Mouse (Mus musculus) urinary bladder, postnatal 4 days (tissue): ENCODE measurements around the gene Atraid.

Experiments used
- DNase-seq, 2 experiments: peaks; one replicate each; pipeline ENCODE4 v3.0.0; 2021 to 2022; ENCODE audit warnings: low spot score in 2 of 2

The Atraid gene

DNA sequence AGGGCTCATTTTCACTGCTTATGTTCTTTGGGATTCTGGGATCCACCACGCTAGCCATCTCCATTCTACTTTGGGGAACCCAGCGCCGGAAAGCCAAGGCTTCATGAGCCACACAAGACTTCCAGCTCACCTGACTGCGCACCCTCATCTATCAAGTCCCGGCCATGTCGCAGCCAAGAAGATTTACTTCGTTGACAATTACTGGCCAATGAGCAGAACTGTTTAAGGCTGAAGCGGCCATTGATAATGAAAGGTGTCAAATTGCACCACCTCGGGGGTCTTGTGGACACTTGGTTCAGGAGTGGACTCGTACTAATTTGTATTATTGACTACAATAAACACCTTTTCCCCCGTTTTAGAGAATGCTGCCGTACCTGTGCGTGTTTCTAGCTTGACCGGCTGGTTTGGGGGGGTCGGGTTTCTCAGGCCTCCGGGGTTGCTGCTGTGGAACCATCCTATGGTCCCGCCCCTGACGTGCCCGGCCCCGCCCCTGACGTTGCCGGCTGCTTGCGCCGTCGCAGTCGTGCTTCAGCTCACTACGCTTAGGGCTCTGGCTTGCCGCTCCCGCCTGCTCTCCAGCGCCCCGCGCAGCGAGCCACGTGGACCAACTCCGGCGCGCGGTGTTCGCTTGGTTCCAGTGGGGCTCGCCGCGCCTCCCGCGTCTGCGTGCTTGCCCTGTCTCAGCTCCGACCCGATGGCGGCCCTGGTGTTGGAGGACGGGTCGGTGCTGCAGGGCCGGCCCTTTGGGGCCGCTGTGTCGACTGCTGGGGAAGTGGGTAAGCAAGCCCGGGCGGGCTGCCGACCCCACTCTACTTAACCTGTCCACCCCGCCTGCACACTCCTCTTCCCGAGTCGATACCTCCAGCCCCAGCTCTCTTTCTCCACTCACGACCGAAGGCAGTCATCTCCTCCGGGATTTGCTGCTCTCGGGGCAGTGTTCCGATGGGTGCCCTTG is 6.4 kb downstream of the Atraid start, which contains the start of gene Cad:
Gene Cad (plus strand): TSS at position 520 of the 955 bp plus-strand sequence.
- DNase-seq = peak; percentile 92 to 95

DNA sequence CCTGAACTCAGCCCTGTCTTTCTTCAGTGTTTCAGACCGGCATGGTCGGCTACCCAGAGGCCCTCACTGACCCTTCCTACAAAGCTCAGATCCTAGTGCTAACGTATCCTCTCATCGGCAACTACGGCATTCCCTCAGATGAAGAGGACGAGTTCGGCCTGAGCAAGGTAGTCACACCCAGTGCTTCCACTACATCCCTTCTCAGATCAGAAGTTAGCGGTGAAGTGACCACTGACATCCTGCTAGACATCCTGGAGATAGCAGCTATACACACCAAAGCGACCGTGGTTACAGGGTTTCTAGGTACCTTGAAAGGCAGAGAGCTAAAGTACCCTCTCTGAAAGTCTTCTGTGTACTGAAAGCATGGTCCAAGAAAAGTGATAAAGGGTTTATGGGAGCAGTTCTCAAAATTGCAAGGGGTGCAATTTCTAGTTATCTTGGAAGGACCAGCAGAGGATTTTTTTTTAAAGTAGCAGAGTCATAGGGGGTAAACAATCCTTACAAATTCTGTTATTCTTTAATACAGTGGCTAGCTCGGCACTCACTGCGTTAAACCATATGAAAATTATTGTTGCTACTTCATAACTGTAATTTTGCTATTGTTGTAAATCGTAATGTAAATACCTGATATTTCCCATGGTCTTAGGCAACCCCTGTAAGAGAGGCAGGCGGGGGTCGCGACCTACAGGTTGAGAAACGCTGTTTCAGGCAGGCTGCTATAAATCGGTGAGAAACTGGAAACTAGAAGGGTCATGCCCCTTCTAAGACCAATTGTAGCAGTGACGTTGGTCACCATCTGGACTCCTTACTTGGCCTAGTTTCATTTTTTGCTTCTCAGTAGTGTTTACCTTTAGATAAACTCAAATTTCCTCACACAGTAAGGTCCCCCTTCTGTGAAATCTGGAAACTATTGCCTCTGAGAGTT is 7.4 kb downstream of the Atraid start:
- DNase-seq = no peak

DNA sequence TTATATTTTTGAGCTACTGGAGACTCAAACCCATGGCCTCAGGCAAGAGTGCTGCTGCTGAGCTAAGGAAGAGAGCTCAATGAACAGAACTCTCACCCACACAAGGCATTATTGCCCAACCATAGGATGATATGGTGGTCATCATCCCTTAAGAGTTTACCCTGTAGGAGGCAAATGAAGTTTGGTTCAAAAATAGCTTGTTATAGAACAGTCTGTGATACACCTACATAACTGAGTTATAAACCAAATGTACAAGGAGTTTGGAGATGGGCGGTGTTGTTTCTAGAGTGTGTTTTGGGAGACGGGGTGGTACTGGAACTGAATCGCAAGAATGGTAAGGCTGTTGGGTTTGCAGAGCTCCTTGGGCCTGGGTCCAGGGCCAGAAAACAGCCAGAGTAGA is 21.7 kb downstream of the Atraid start:
- DNase-seq = no peak

DNA sequence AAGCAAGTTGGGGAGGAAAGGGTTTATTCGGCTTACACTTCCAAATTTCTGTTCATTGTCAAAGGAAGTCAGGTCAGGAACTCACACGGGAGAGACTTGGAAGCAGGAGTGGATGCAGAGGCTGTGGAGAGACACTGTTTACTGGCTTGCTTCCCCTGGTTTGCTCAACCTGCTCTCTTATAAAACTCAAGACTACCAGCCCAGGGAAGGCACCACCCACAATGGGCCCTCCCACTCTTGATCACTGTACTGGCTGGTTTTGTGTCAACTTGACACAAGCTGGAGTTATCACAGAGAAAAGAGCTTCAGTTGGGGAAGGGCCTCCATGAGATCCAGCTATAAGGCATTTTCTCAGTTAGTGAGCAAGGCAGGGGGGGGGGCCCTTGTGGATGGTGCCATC is 22.9 kb downstream of the Atraid start:
- no peak for DNase-seq

DNA sequence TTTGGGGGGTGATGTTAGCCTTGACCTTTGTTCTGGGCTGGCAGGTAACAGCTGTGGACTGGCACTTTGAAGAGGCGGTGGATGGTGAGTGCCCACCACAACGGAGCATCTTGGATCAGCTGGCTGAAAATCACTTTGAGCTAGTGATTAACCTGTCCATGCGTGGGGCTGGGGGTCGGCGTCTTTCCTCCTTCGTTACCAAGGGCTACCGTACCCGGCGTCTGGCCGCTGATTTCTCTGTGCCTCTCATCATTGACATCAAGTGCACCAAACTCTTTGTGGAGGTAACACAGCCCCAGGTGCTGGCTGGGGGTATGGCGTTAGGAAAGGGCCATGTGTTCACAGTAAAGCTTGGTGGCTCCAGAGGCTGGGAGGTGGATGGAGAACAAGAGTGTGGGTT is 23.7 kb downstream of the Atraid start:
- no peak for DNase-seq

DNA sequence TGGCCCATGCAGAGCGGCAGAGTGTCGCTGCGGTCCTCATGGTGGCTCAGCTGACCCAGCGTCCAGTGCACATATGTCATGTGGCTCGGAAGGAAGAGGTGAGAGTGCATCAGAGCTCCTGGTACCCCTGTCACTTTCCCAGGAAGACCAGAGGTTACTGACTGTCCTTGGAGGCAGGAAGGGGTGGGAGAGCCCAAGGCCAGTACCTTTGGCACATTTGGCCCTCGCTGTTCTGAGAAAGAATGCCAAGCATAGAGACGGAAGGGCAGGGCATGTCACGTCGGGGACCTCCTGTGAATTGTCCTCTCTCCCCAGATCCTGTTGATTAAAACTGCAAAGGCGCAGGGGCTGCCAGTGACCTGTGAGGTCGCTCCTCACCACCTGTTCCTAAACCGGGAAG is 25.1 kb downstream of the Atraid start:
- no peak for DNase-seq

DNA sequence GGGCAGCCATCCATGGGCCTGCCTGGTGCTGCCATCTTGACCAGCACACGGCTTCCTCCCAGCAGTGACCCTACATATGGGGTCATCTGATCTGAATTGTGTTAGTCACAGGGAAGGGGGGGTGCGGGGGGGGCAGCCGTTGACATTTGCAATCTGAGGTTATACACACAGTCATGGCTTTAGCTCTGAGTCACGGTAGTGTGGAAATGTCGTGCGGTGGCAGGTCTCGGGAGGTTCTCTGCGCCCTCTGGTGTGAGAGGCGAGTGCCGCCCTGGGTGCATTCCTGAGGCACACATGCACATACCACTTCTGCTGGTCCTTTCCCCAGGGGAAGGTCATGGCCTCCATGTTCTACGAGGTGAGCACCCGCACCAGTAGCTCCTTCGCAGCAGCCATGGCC is 28.2 kb downstream of the Atraid start:
- DNase-seq = no peak

DNA sequence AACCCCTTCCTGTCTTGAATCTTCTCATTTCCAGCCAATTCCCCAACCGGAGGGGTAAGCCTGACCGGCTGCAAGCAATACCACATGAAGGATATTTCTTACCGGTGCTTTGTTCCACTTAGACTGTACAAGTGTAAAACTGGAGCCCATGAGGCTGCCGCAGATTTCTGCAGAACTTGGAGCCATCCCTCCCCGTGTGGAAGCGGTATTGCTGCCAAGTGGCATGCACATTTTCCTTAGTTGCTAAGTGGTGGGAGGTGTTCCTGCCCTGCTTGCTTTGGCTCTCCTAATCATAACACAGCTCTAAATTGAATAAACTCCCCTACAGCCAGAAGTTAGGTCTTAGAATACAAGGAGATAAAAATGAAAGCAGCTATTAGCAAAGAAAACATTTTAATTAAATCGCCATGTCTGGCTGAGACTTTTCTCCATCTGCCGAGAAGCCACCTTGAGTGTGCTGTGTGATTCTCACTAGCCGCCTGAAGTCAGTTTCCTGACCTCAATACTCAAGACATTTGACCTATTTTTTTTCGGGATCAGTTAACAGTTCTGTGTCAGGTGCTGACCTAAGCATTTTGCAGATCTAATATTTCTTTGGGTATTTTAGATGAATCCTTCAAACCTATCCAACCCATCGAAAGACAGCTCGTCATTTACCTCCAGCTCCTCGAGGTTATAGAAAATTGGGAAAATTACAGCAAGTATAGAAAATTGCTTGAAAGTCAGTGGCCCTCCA is 32.1 kb downstream of the Atraid start:
- no peak for DNase-seq

DNA sequence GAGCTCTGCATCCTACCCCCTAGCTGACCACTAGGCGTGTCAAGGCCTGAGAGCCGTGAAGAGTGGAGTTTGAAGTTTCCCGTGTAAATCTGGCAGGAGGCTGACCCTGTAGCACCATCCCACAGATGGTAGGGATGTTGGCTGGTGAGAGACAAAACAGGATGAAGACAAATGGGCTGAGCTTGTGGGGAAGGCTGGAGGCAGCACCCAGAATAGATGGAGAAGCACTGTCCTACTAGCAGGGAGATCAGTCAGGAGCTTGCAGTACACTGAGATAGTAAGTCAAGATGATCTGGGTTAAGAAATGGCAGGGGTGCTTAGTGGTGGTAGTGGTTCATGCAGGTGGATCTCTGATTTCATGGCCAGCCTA is 32.7 kb downstream of the Atraid start:
- DNase-seq = no peak

DNA sequence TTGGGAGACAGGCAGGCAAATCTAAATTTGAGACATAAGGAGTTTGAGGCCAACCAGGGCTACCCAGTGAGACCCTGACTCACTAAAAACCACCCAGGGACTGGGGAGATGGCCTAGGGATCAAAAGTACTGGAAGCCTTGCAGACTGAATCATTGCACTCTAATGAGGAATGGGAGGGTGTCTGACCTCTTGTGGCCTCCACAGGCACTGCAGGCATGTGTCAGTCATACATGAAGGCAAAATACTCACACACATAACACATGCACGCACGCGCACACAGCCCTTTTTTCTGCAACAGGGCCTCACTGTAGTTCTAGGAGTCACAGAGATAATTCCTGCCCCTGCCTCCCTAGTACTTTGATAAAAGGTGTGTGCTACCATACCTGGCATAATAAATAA is 33.3 kb downstream of the Atraid start:
- DNase-seq = no peak

DNA sequence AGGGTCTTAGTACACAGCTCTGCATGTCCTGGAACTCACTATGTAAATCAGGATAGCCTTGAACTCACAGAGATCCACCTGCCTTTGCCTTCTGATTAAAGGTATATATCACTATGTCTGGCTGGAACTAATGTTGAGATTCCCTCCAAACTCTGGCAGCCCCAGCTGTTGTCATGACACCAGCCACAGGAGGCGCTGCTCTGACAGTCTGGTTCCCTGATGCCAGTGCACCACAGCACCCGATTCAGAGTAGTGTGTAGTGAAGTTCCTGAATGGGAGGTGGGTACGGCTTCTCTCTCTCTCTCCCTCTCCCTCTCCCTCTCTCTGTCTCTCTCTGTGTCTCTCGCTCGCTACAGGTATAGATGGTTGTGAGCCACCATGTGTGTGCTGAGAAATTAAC is 34.2 kb downstream of the Atraid start:
- no peak for DNase-seq

DNA sequence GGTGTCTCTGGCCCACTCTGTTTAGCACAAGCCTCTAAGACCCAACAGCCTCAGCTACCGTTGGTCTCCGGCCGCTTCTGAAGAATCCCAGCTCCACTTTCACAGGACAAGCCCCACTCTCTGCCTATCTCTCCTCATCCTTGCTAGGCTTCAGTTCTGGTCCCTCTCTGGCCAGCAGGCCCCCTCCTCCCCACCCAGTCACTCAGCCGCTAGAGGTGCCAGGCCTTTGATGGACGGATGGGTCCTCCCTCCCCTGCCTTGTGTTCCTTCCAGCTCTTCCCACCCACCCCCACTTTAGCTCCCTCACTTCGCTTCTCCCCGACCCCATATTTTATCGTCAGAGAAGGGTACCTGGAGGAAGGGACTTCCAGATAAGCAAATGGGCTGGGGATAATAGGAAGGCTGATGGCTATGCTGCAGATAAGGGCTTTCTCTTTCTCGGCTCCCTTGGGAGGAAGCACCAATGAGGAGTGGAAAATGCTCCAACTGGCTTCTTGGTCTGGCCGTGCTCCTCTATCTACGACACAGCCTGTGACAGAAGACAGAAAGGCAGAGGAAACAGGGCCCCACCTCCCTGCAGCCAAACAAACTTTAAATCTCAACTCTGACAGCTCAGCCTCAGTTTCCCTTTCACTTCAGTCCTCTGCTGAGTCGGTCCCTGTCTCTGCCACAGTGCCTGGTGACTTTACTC is 35.0 kb downstream of the Atraid start:
- DNase-seq = no peak

DNA sequence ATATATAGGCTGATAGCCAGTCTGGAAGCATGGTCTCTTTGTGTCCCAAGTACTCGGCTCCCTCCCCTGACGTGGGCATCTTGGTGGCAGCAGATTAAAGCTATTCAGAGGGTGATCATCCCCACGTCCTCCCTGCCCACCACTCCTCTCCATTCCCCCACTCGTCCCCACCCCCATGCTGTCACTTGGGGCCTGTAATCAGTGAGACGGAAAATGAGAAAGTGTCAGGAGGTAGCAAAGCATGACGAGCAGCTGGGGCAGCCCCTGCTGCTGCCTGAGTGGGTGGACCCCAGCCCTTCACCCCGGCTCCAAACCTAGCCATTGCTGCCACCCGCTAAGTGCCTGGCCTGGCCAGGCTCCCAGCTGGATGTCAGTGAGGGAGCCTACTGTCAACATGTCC is 35.8 kb downstream of the Atraid start:
- DNase-seq = no peak

DNA sequence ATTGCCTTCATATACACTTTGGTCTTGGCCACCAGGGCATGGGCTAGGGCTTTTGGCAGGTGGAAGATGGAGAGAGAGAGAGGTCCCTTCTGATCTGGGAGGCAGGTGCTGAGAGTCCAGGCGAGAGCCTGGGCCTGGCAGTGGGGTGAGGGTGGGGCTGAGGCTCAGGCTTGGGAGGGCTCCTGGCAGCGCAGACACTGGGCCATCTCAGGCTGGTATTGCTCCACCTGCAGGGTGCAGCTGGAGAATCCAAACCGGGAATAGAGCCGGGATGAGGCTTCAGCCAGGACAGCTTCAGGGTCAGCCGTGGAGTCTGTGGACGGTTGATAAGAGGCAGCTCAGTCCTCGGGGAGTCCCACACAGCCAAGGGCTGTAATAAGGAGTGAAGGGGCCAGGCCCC is 38.5 kb downstream of the Atraid start:
- DNase-seq = no peak

DNA sequence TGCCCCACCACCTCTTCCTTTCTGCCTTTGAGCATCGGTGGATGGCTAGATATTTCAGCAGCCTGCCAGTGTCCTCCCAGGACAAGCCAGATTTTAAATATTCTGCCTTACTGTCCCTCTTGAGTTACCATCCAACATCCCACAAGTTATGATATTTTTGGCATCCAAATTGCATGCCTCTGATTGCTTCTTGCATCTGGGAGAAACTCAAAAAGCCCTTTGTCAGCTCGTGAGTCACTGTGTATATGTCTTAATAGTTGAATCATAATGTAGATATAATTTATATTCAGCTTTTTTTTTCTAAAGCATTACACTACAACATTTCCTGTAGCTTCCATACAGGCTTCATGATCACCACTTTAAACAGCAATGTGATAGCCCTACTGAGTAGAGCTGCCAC is 39.0 kb downstream of the Atraid start:
- DNase-seq = no peak

DNA sequence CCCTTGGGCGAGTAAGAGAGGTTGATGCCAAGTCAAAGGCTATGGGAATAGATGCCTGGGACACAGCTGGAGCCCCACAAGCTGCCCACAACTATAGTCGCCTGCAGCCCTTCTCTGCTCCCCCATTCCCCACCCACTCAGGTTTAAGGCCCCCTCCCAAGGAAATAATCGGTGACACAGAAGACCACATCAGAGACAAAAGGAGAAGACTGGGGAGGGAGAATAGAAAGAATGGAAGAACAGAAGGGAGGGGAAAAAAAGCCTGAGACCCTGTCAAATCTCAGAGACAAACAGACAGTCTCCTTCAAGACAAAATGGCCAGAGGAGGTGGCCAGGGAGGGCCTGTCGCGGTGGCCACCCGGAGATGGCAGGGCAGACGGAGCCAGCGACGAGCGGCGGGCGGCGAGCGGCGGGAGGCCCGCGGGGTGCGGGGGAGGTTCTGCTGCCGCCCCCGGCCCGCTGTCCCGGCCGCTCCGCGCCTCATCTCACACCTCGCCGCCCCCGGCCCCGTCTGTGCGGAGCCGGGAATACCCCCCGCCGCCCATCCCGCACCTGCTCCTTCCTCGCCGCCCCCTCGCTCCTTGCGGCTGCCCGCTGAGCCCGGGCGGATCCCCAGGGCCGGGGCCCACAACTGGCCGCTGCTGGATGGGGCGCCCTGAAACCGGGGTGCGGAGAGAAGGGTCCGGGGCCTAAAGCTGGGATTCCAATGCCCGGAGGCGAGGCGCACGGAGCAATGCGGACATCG is 44.3 kb downstream of the Atraid start:
- no peak for DNase-seq

DNA sequence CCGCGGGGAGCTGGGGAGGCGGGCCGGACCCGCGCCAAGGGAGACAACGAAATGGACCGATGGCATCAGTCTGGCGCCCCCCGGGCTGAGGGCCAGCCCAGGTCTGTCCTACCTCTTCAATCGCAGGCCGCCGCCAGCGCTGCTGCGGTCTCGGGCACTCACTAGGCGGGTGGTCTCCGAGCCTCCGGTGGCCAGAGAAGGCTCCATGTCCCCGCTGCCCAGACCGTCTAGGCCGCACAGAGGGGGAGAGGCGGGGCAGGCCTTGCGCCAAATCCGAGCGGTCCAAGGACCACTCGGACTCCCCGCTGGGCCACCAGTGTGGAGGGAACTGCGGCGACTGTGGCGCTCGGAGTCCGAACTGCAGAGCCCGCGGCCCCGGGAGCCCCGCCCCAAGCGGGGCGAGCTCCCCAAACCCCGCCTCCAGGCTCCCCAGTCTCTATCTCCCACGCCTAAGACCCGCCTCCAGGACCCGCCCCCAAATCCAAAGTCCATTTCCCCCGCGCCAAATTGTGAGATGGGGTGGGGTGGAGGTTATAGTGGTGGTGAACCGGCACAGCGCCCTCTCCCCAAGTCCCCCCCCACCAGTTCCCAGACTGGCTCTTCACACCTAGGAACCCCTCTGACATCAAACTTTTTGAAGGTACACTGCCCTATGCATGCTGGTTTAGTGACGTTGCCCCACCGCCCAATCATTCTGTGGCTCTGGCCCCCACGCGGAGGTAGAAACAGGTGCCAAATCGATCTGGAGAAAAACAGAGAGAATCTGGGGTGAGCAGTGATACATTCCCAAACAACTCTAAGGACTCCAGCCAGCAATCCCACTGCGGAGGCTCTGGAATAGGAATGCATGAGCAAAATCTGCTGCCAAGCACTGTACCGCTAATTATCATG is 45.3 kb downstream of the Atraid start:
- DNase-seq = no peak

DNA sequence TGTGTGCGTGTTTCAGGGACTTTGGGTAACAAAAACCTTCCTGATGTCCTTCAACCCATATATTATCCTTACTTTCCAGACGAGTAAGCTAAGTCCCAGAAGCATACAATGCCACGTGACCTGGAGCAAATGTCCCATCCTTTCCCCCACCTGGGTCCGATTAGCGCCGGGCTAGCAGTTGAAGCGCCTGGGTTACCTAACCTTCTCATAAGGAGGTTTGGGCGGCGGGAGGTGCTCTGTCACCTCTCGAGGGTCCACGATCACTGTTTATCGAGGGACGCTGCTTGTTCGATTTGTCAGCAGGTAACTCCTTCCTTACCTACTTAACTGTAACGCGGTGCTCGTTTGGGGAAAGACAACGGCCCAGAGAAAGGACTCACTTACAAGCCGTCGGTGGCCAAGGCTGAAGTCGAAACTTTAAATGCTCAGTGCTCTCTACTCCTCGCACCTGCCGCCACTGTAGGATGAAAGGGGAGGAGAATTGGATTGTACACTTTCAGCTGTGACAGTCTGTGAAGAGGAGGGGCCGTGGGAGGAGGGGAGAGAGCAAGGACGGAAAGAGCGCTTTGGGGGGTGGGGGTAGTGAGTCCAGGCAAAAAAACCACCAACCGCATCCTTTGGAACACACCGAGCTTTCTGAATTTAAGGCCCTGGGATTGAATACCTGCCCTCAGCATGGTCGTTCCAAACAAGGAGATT is 46.1 kb downstream of the Atraid start:
- no peak for DNase-seq
